Mouse (Mus musculus): ENCODE measurements at regions not wholly inside any gene's neighbourhood (a gene's known extent, or its start where the extent isn't known, plus 50 kb on each side); places are given as distances from the start of the nearest gene placed in this dataset.

- TF ChIP-seq CTCF (IDR thresholded peaks at IDR 0.05; ENCODE audit: borderline replicate concordance, insufficient read depth, low read depth, low read length) (no peak), POLR2A (IDR thresholded peaks at IDR 0.05; ENCODE audit: borderline replicate concordance, insufficient read depth, low read length) (no peak)
These were observed 58.9 kb upstream of the Zfp536 start for GRCm38 (mm10) chr7:37832322-37832721.
